Mouse (Mus musculus): ENCODE measurements around the gene Tmem198b.

The Tmem198b gene

DNA sequence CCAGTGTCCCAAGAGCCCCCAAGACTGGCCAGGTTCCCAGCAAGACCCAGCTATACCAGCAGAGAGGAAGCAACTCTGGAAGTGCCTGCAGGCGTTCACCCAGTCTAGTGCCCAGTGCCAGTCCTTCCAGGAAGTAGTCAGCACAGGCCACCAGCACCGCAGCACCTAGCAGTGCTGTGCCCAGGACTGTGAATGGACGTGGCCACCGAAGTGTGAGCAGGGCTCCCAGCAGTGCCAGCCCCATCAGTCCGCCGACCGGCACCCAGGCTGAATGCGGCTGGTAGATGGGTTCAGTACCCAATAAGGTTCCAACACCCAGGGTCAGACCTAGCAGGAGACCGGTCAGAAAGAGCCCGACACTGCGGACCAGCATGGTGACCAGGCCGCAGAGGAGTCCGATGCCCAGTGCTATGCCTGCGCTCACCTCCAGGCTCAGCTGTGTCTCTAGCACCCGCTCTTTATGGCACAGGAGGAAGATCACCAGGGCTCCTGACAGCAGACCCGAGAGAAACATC, 2.1 kb downstream of the Tmem198b start:
- no peak for DNase-seq (ENCODE audit: low read depth in 1 of 2, low spot score in 2 of 2)

GRCm38 (mm10) chr10:128798676-128799075, 5.5 kb downstream of the Tmem198b start:
- DNase-seq (ENCODE audit: low read depth in 1 of 2, low spot score in 2 of 2) = no peak

GRCm38 (mm10) chr10:128795581-128795980, 8.6 kb downstream of the Tmem198b start:
- DNase-seq (ENCODE audit: low read depth in 1 of 2, low spot score in 2 of 2) = no peak

DNA sequence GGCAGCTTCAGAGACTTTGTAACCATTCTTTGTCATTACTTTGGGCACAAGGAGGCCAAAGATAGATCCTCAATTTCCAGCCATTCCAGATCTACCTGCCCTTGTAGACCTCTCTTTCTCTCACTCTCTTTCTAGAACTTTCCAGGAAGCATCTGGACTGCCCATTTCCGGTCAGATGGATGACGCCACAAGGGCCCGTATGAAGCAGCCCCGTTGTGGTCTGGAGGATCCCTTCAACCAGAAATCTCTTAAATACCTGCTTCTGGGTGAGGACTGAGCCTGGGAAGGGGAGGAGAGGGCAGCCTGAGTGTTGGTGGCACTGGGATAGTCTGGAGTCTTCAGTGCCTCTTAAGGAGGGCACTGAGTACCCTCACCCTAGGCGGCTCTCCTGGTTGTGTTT, 9.8 kb downstream of the Tmem198b start:
- DNase-seq (ENCODE audit: low read depth in 1 of 2, low spot score in 2 of 2) = no peak

- no peak for DNase-seq (ENCODE audit: low read depth in 1 of 2, low spot score in 2 of 2)
Observed at GRCm38 (mm10) chr10:128793258-128793657, 10.9 kb downstream of the Tmem198b start.

GRCm38 (mm10) chr10:128792041-128792440, 12.1 kb downstream of the Tmem198b start:
- DNase-seq (ENCODE audit: low read depth in 1 of 2, low spot score in 2 of 2) = no peak

DNA sequence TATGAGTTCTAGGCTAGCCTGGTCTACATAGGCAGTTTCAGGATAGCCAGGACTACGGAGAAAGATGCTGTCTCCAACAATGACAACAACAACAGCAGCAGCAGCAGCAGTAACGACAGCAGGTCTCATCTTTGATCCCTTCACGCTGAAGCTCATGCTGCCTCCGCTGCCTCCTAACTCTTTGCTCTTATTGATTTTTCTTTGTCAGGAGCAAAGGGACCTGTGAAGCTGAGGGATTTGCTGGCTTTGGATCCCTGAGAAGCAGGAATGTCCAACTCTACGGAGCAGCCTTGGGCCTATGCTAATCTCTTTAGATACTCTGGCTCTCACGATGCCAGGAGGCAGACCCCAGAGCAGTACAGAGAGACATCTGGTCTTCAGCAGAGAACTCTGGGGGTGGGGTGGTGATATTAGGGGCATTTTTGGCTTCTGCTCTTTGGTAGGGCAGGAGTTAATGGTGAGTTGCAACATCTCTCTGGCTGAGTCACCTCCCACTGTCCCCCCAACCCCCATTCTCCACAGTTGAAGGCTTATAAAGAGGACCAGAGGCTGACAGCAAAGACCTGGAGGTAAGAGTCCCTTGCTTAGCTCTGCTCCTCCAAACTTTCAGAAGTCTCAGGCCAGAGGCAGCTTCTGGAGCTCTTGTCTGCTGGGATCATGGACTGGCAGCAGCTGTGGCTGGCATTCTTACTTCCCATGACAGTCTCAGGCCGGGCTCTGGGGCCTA, 13.6 kb downstream of the Tmem198b start, which contains the start of gene Mmp19:
TSS of gene Mmp19 (plus strand) at position 513 of the 727 bp plus-strand sequence.
- DNase-seq (ENCODE audit: low read depth in 1 of 2, low spot score in 2 of 2) = no peak

DNA sequence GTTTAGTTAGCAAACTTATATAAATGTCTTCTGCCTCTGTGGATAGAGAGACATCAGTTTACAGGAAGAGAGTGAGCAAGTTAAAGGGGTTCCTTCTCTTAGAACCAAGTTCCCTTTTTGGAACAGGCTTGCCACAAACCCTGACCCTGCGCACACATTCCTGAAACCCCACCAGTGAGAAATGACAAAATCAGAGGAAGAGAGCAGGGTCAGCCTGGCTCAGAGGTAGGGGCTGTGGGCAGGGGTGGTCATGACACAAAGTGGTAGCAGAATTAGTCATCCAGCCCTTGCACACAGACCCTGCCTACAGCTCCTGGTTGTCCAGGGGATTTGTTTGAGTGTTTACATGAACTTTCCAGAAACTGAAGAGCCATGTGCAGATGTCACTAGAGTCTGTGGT, 24.0 kb downstream of the Tmem198b start:
- peak in 1 of 2 experiments; percentile 34 for DNase-seq (ENCODE audit: low read depth in 1 of 2, low spot score in 2 of 2)

DNA sequence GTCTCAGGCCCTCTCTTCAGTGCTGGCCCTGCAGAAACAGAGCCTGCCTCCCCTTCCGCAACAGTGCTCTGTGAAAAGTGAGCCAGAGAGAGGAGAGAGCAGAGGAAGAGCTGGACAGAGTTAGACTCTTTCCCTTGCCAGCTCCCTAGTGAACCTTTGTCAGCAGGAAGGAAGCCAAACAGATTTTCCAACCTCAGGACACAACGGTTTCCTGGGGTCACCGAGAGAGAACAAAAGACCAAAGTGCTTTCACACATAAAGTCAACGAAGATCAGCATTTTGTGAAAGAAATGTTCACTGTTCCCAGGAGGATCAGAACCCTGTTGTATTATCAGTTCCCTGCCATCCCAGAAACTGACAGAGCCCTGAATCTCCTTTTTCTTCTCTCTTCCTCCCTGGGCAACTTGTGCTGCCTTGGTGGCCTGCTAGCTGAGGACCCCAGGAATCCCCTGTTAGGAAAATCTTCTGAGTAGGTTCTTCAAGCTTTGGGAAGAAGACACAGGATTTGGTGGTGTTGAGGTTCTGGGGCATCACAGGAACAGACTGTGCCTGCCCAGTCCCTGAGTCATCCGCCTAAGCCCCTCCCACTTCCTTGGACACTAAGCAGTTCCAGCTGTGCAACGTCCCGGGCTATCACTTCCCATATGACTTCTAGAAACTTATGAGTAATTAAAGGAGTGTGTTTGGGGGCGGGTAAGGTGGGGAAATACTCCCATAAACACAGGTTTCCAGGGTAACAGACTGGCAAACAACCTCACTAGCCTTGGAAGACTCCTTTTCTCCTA, 25.0 kb downstream of the Tmem198b start:
- peak; percentile 70 to 89 for DNase-seq (ENCODE audit: low read depth in 1 of 2, low spot score in 2 of 2)

DNA sequence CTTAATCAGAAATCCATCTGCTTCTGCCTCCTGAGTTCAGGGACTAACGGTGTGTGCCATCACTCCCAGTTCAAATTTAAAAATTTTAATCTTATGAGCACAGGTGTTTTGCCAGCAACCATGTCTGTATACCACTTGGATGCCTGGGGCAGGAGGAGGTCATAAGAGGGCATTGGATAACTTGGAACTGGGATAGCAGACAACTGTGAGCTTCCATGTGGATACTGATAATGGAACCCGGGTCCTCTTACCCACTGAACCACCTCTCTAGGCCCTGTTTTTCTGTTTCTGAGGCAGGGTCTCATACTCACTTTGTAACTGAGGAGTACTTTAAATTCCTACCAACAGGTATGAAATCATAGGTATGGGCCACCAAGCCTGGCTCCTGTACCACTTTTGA, 25.7 kb downstream of the Tmem198b start:
- no peak for DNase-seq (ENCODE audit: low read depth in 1 of 2, low spot score in 2 of 2)

GRCm38 (mm10) chr10:128773685-128774084, 30.5 kb downstream of the Tmem198b start:
- no peak for DNase-seq (ENCODE audit: low read depth in 1 of 2, low spot score in 2 of 2)

GRCm38 (mm10) chr10:128772895-128773294, 31.3 kb downstream of the Tmem198b start:
- no peak for DNase-seq (ENCODE audit: low read depth in 1 of 2, low spot score in 2 of 2)

Data from monocyte, adult 2 months (primary cell).